Mouse (Mus musculus): Measurements from ENCODE around the gene D1Ertd622e. TPM values are rescaled to one million over a fixed set of nuclear protein-coding genes. Genes with fewer than 3 reads are reported as not detected.

Gene D1Ertd622e
- 30.1 and 48.7 TPM in 2 replicates for total RNA-seq (2014; rRNA removed)
- polyA plus RNA-seq (2015; fragmentation: Nextera tagmentation; extraction: Ambion mirVana), result 59.2 and 60.0 TPM in 2 replicates

DNA sequence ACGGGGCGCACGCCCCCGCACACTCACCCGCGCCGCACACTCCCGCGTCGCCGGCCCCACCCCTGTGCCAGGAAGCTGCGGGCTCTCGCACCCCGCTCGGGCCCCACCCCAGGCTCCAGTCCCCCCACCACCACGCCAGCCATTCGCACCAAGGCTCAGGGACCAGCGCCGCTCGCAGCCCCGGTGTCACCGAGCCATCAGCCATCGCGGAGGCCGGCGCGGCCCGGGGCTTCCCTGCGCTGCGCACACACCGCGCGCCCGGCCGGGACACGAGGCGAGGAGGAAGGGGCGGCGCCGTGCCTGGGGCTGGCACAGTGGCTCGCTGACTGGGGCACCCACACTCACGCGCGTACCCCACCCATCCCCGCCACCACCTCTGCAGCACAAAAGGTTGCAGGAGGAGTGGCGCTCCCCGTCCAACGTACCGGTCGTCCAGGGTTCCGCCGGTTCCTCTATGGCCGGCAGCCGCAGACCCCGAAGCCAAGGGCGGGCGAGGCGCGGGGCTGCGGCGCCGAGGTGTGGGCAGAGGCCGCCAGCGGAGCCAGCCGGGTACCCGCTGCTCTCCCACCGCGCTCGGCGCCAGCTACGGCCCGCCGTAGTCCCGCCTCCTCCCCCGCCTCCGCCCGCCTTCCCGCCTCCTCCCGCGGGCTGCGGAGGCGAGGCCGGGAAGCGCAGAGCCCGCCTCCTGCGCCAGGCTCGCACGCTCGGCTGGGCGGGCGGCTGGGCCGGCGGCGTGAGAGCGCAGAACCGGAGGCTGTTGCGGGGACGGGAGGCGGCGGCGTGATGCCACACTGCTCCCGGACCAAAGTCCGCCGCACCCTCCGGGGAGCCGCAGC is at the start of gene D1Ertd622e:
Gene D1Ertd622e, minus strand, starts transcription at position 669 of the 836 bp plus-strand sequence.
- Histone ChIP-seq H3K9me3 (ENCODE audit: low read length) (no peaks in the 10 kb centered on the region), H3K4me1 (ENCODE audit: insufficient read depth) (peaks cover 20% of the 10 kb centered on the region), H3K27ac (ENCODE audit: low read depth, low read length) (peak within 1 kb of the TSS; percentile 98), H3K27me3 (ENCODE audit: insufficient read depth, low read length) (no peaks in the 10 kb centered on the region), H3K4me3 (ENCODE audit: low read depth, low read length) (peak within 1 kb of the TSS; percentile 88), H3K36me3 (ENCODE audit: insufficient read depth) (no peaks in the 10 kb centered on the region), H3K9ac (peak within 1 kb of the TSS; percentile 83), H3K4me2 (ENCODE audit: low read depth) (peak within 1 kb of the TSS; percentile 74)
- DNase-seq (peak; percentile 92), ATAC-seq (peak; percentile 93)
- WGBS, result 3% methylated on average over 84 of the region's 106 CpGs
- no peak for TF ChIP-seq CTCF (IDR thresholded peaks at IDR 0.05; ENCODE audit: low read depth)

DNA sequence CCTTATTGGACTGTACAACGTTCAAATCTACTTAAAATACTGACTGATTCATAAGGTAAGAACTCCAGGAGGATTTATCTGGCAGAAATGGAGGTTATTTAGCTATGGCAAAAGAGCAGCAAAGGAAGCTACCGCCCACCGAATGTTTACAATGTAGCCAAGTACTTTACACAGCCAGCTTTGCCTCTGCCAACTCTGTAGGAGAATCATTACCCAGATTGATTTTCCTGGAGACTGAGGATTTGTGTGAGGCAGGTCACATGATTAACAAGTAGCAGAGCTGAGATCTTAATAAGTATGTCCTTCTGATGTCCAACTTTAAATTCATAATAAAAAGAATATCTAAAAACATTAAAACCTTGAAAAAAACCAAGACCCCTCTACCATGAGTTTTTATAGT is 48.6 kb upstream of the D1Ertd622e start:
- DNase-seq, result no peak
- no peak overlapping the region for H3K9ac ChIP-seq
- no peak for ATAC-seq
- TF ChIP-seq CTCF (IDR thresholded peaks at IDR 0.05; ENCODE audit: low read depth), result no peak
- H3K27me3 ChIP-seq (ENCODE audit: insufficient read depth, low read length), result no peaks in the 10 kb centered on the region
- 83% methylated on average over 3 of the region's 3 CpGs for WGBS
- H3K4me3 ChIP-seq (ENCODE audit: low read depth, low read length), result no peak overlapping the region
- no peaks in the 10 kb centered on the region for H3K9me3 ChIP-seq (ENCODE audit: low read length)
- no peak overlapping the region for H3K4me2 ChIP-seq (ENCODE audit: low read depth)
- no peak overlapping the region for H3K27ac ChIP-seq (ENCODE audit: low read depth, low read length)
- no peaks in the 10 kb centered on the region for H3K4me1 ChIP-seq (ENCODE audit: insufficient read depth)
- H3K36me3 ChIP-seq (ENCODE audit: insufficient read depth), result peaks cover 25% of the 10 kb centered on the region

DNA sequence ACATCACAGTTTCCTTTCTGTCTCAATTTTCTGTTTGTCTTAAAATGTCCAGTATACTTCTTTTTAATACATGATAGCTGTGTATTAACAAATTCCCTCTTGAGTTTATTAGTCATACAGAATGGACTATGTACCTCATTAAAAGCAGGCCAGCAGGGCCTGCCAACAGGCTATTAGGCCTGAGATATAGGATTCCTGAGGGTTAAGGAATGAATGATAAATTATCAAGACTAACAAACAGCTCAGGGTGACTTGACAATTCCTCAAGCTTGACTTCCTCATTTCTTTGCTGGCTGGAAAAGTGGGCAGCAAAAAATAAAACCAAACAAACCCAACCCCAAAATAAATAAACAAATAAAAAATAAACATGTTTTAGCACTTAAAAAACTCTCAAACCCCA is 43.5 kb upstream of the D1Ertd622e start:
- TF ChIP-seq CTCF (IDR thresholded peaks at IDR 0.05; ENCODE audit: low read depth), result no peak
- Histone ChIP-seq H3K9me3 (ENCODE audit: low read length) (no peaks in the 10 kb centered on the region), H3K27ac (ENCODE audit: low read depth, low read length) (no peak overlapping the region)

DNA sequence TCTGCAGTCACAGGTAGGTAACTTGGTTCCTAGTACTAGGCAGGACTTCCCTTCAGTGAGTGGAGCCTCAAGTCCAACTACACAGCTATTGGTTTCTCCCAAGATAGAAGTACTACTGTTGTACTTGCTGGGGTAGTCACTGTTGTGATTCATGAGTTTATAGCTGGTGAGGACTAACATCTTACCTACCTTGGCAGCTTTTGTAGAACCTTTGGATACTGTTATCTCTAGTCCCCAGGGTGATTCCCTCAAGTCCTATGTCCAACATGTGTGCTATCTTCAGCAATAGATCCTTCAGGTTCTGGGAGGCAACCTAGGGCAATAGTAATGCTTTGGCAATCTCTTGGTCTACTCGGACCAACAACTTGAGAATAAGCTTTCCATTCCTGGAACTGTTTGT is 42.8 kb upstream of the D1Ertd622e start:
- H3K4me1 ChIP-seq (ENCODE audit: insufficient read depth), result no peaks in the 10 kb centered on the region
- DNase-seq, result no peak
- no peak overlapping the region for H3K9ac ChIP-seq
- H3K27ac ChIP-seq (ENCODE audit: low read depth, low read length), result no peak overlapping the region
- 94% methylated on average over 1 of the region's 1 CpGs for WGBS
- H3K9me3 ChIP-seq (ENCODE audit: low read length), result no peaks in the 10 kb centered on the region
- H3K36me3 ChIP-seq (ENCODE audit: insufficient read depth), result peaks cover 19% of the 10 kb centered on the region; the same call in 1 of the 2 replicates
- ATAC-seq, result 0 out of 2 replicates have a peak, but pooled peaks have one; percentile 14
- no peaks in the 10 kb centered on the region for H3K27me3 ChIP-seq (ENCODE audit: insufficient read depth, low read length)
- no peak overlapping the region for H3K4me3 ChIP-seq (ENCODE audit: low read depth, low read length)
- no peak overlapping the region for H3K4me2 ChIP-seq (ENCODE audit: low read depth)
- TF ChIP-seq CTCF (IDR thresholded peaks at IDR 0.05; ENCODE audit: low read depth), result no peak

More for the DNA sequence above, 43.5 kb upstream of the D1Ertd622e start:
- no peak overlapping the region for H3K4me2 ChIP-seq (ENCODE audit: low read depth)
- no peaks in the 10 kb centered on the region for H3K27me3 ChIP-seq (ENCODE audit: insufficient read depth, low read length)
- DNase-seq, result no peak
- H3K36me3 ChIP-seq (ENCODE audit: insufficient read depth), result peaks cover 19% of the 10 kb centered on the region; the same call in 1 of the 2 replicates
- no peaks in the 10 kb centered on the region for H3K4me1 ChIP-seq (ENCODE audit: insufficient read depth)
- H3K9ac ChIP-seq, result no peak overlapping the region
- no peak for ATAC-seq
- H3K4me3 ChIP-seq (ENCODE audit: low read depth, low read length), result no peak overlapping the region

DNA sequence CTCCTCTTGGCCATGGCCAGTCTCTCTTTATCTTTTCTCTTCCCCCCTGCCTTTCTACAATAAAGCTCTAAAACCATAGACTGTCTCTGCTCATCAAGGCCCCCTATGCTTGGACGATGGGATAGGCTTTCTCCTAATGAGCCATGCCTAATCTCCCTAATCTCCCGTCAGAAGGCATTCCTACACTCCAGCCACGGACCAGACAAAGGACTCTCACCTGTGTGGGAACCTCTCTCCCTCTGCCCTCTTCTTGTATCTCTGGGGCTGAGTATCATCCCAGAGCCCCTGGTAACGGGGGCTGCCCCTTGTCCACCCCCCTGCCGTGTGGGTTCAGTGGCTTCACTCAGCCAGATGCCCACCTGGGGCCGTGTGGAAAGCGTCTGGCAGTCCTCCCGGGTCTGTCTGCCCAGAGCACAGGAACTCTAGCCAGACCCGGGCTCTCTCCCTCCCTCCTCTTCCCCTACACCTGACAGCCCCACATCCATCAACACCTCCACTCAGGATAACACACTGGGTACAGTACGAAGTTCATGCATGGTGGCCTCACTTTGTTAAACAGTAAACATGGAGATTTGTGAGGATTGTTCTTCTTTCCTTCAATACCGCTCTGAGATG is 37.2 kb upstream of the D1Ertd622e start:
- no peaks in the 10 kb centered on the region for H3K36me3 ChIP-seq (ENCODE audit: insufficient read depth)
- H3K4me2 ChIP-seq (ENCODE audit: low read depth), result no peak overlapping the region
- no peak overlapping the region for H3K27ac ChIP-seq (ENCODE audit: low read depth, low read length)
- no peaks in the 10 kb centered on the region for H3K4me1 ChIP-seq (ENCODE audit: insufficient read depth)
- TF ChIP-seq CTCF (IDR thresholded peaks at IDR 0.05; ENCODE audit: low read depth), result no peak
- no peak for DNase-seq
- peak; percentile 23; the same call in 1 of the 2 replicates for ATAC-seq
- no peaks in the 10 kb centered on the region for H3K9me3 ChIP-seq (ENCODE audit: low read length)
- no peak overlapping the region for H3K4me3 ChIP-seq (ENCODE audit: low read depth, low read length)
- no peak overlapping the region for H3K9ac ChIP-seq
- 16% methylated on average over 11 of the region's 11 CpGs for WGBS
- H3K27me3 ChIP-seq (ENCODE audit: insufficient read depth, low read length), result no peaks in the 10 kb centered on the region

DNA sequence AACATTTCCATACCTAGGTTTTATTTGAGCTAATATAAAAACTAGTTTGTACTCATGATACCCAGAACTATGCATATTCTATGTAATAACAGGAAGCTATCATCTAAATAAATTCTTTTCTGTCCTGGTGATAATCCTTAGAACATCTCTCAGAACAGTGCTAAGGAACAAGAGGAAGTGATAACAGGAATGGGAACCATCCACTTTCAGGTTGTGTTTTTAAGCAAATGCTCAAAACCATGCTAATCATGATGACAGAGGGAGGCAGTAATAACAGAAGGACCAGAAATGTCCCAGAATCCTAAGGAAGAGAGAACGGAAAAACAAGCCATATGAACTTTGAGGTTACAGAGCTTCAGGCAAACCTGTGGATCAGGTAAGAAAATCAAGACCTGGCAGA is 35.4 kb upstream of the D1Ertd622e start:
- Histone ChIP-seq H3K27me3 (ENCODE audit: insufficient read depth, low read length) (no peaks in the 10 kb centered on the region), H3K27ac (ENCODE audit: low read depth, low read length) (no peak overlapping the region), H3K4me3 (ENCODE audit: low read depth, low read length) (no peak overlapping the region), H3K4me2 (ENCODE audit: low read depth) (no peak overlapping the region), H3K9ac (no peak overlapping the region), H3K36me3 (ENCODE audit: insufficient read depth) (no peaks in the 10 kb centered on the region), H3K4me1 (ENCODE audit: insufficient read depth) (no peaks in the 10 kb centered on the region), H3K9me3 (ENCODE audit: low read length) (no peaks in the 10 kb centered on the region)
- 100% methylated on average over 1 of the region's 1 CpGs for WGBS
- DNase-seq, result no peak
- ATAC-seq, result no peak
- TF ChIP-seq CTCF (IDR thresholded peaks at IDR 0.05; ENCODE audit: low read depth), result no peak

DNA sequence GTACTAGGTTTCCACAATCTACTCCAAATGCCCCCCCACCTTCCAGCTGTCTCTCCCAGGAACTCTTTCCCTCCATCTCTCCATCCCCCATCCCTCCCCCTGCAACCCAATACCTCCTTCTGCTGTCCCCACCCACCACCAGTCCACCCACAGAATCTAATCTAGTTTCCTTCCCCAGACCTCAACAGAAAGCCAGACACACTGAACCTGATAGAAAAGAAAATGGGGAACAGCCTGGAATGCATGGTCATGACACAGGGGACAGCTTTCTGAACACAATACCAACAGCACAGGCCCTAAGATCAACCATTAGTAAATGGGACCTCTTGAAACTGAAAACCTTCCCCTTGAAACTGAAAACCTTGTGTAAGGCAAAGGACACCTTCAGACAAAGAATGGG is 32.0 kb upstream of the D1Ertd622e start:
- H3K27me3 ChIP-seq (ENCODE audit: insufficient read depth, low read length), result no peaks in the 10 kb centered on the region
- no peak overlapping the region for H3K27ac ChIP-seq (ENCODE audit: low read depth, low read length)
- no peak overlapping the region for H3K4me3 ChIP-seq (ENCODE audit: low read depth, low read length)
- no peak for TF ChIP-seq CTCF (IDR thresholded peaks at IDR 0.05; ENCODE audit: low read depth)
- H3K9me3 ChIP-seq (ENCODE audit: low read length), result no peaks in the 10 kb centered on the region
- H3K9ac ChIP-seq, result no peak overlapping the region
- DNase-seq (no peak), ATAC-seq (no peak)
- no peaks in the 10 kb centered on the region for H3K36me3 ChIP-seq (ENCODE audit: insufficient read depth)
- H3K4me2 ChIP-seq (ENCODE audit: low read depth), result no peak overlapping the region
- no peaks in the 10 kb centered on the region for H3K4me1 ChIP-seq (ENCODE audit: insufficient read depth)

All from forebrain, postnatal 0 days (tissue).